In genomic region chr12:24571523-24572392, GRCm38 (mm10) we compare ENCODE assay signal across 8 mouse cellular contexts. TPM values are rescaled to one million over a fixed set of nuclear protein-coding genes. Genes with fewer than 3 reads are reported as not detected.
DNase-seq lines count a peak whose midpoint lies in the region; ATAC-seq and TF ChIP-seq lines count a peak whose summit lies in the region.

TSS of gene Grhl1 (plus strand) at chr12:24572283.

- H3K27ac ChIP-seq in bone marrow, adult 2 months (ENCODE audit: control insufficient read depth, insufficient read depth, low read depth, low read length, poor library complexity): peak within 1 kb of the TSS; percentile 25; the same call in 1 of the 2 replicates
- no peak within 1 kb of the TSS for H3K27ac ChIP-seq in embryonic facial prominence, embryonic 14.5 days (replicated peaks; ENCODE audit: low read depth, low read length)
- no peak within 1 kb of the TSS for H3K27ac ChIP-seq in limb, embryonic 12.5 days
- H3K27ac ChIP-seq in midbrain, embryonic 14.5 days (replicated peaks; ENCODE audit: low read depth, low read length): no peak within 1 kb of the TSS

- peak; percentile 99 for ATAC-seq in embryonic facial prominence, embryonic 14.5 days (ENCODE audit: low read depth)
- ATAC-seq in limb, embryonic 12.5 days (ENCODE audit: insufficient number of reproducible peaks, insufficient read depth, low FRiP score, low TSS enrichment, low read depth): peak; percentile 94
- peak; percentile 99 for ATAC-seq in midbrain, embryonic 14.5 days (ENCODE audit: low FRiP score, low TSS enrichment)

- peak within 1 kb of the TSS; percentile 87 for H3K4me2 ChIP-seq in embryonic facial prominence, embryonic 14.5 days (ENCODE audit: low read depth, low read length)
- H3K4me2 ChIP-seq in limb, embryonic 12.5 days: peak within 1 kb of the TSS; percentile 86
- peak within 1 kb of the TSS; percentile 79 for H3K4me2 ChIP-seq in midbrain, embryonic 14.5 days (ENCODE audit: low read length)

- H3K4me3 ChIP-seq in bone marrow, adult 2 months (replicated peaks; ENCODE audit: control insufficient read depth, low read depth, low read length): peak within 1 kb of the TSS; percentile 63
- peak within 1 kb of the TSS; percentile 65 for H3K4me3 ChIP-seq in embryonic facial prominence, embryonic 14.5 days (ENCODE audit: low read depth, low read length)
- peak within 1 kb of the TSS; percentile 64 for H3K4me3 ChIP-seq in limb, embryonic 12.5 days (replicated peaks)
- peak within 1 kb of the TSS; percentile 68 for H3K4me3 ChIP-seq in midbrain, embryonic 14.5 days (replicated peaks; ENCODE audit: low read depth, low read length)

- H3K9ac ChIP-seq in embryonic facial prominence, embryonic 14.5 days (ENCODE audit: low read depth, low read length): peak within 1 kb of the TSS; percentile 60
- peak within 1 kb of the TSS; percentile 51 for H3K9ac ChIP-seq in limb, embryonic 12.5 days (replicated peaks)
- H3K9ac ChIP-seq in midbrain, embryonic 14.5 days (replicated peaks; ENCODE audit: low read length): peak within 1 kb of the TSS; percentile 55

- DNase-seq in A20 (ENCODE audit: low read depth, low spot score): peak; percentile 94
- DNase-seq in embryonic facial prominence, embryonic 14.5 days (ENCODE audit: low spot score): peak; percentile 97
- DNase-seq in heart, adult 8-10 months (ENCODE audit: low spot score): peak; percentile 93
- DNase-seq in kidney, adult 8-10 months: peak; percentile 94 to 95
- DNase-seq in midbrain, embryonic 14.5 days: peak; percentile 96
- peak; percentile 84 for DNase-seq in spleen, adult 12 weeks (ENCODE audit: low spot score)

- WGBS in bone marrow, adult 2 months: 3% methylated on average over 64 of the region's 64 CpGs
- 8% methylated on average over 12 of the region's 64 CpGs for WGBS in embryonic facial prominence, embryonic 14.5 days
- 2% methylated on average over 48 of the region's 64 CpGs for WGBS in limb, embryonic 12.5 days
- WGBS in midbrain, embryonic 14.5 days: 2% methylated on average over 64 of the region's 64 CpGs

- H3K36me3 ChIP-seq in embryonic facial prominence, embryonic 14.5 days (ENCODE audit: control insufficient read depth, insufficient read depth, low read length): no peaks in the 10 kb centered on the region
- H3K36me3 ChIP-seq in limb, embryonic 12.5 days: no peaks in the 10 kb centered on the region
- no peaks in the 10 kb centered on the region for H3K36me3 ChIP-seq in midbrain, embryonic 14.5 days (ENCODE audit: control insufficient read depth, insufficient read depth, low read length)

- H3K9me3 ChIP-seq in embryonic facial prominence, embryonic 14.5 days (ENCODE audit: control insufficient read depth, low read length): no peaks in the 10 kb centered on the region
- H3K9me3 ChIP-seq in limb, embryonic 12.5 days: no peaks in the 10 kb centered on the region
- no peaks in the 10 kb centered on the region for H3K9me3 ChIP-seq in midbrain, embryonic 14.5 days (ENCODE audit: control insufficient read depth, low read length)

- no peak for TF ChIP-seq CTCF in bone marrow, adult 2 months (IDR thresholded peaks at IDR 0.05; ENCODE audit: control insufficient read depth, insufficient read depth, low read length)

- H3K4me1 ChIP-seq in bone marrow, adult 2 months (ENCODE audit: control insufficient read depth, insufficient read depth, low read length): no peaks in the 10 kb centered on the region
- H3K4me1 ChIP-seq in embryonic facial prominence, embryonic 14.5 days (ENCODE audit: control insufficient read depth, insufficient read depth, low read length): no peaks in the 10 kb centered on the region
- peaks cover 26% of the 10 kb centered on the region for H3K4me1 ChIP-seq in limb, embryonic 12.5 days (replicated peaks)
- H3K4me1 ChIP-seq in midbrain, embryonic 14.5 days (ENCODE audit: control insufficient read depth, insufficient read depth, low read length): no peaks in the 10 kb centered on the region

- H3K27me3 ChIP-seq in embryonic facial prominence, embryonic 14.5 days (replicated peaks; ENCODE audit: control insufficient read depth, insufficient read depth, low read length): peaks cover 22% of the 10 kb centered on the region
- peaks cover 39% of the 10 kb centered on the region for H3K27me3 ChIP-seq in limb, embryonic 12.5 days
- H3K27me3 ChIP-seq in midbrain, embryonic 14.5 days (ENCODE audit: control insufficient read depth, insufficient read depth, low read length): peaks cover 34% of the 10 kb centered on the region

- no peak for TF ChIP-seq POLR2A in bone marrow, adult 2 months (IDR thresholded peaks at IDR 0.05; ENCODE audit: borderline replicate concordance, control insufficient read depth, low read depth, low read length)

RNA-seq across cellular contexts. Expression of gene Grhl1, which starts in this region (rescaled TPM):
- polyA plus RNA-seq in bone marrow, adult 2 months (2011; ENCODE audit: insufficient read depth, insufficient read length, low replicate concordance, missing spikeins): not detected in 2 replicates
- 11.5 and 12.0 TPM in 2 replicates for polyA plus RNA-seq in embryonic facial prominence, embryonic 14.5 days (2014; fragmentation: Nextera tagmentation; extraction: Ambion mirVana)
- under 1 TPM; 0.32 to 0.87 (median 0.75) TPM for total RNA-seq in heart, adult 8-10 months (2022)
- polyA plus RNA-seq in limb, embryonic 12.5 days (2016; fragmentation: Nextera tagmentation; extraction: Ambion mirVana): 2.0 and 3.0 TPM in 2 replicates
- 0.36 and 0.66 TPM in 2 replicates for polyA plus RNA-seq in midbrain, embryonic 14.5 days (2014; fragmentation: Nextera tagmentation; extraction: Ambion mirVana)

Comparison
In these comparisons a context has a peak if more than half of its experiments do, and no peak if none do; other contexts are left out.
1. Peak in DNase-seq in heart, adult 8-10 months; RNA of the gene not detected or under 1 TPM.
2. Peak in DNase-seq, ATAC-seq, H3K4me3 ChIP-seq, H3K9ac ChIP-seq and H3K4me2 ChIP-seq in midbrain, embryonic 14.5 days; RNA of the gene not detected or under 1 TPM.